Mouse (Mus musculus) erythroid progenitor cell, adult 5-6 weeks (primary cell): ENCODE measurements around the gene Bbc3. TPM values are rescaled to one million over a fixed set of nuclear protein-coding genes. Genes with fewer than 3 reads are reported as not detected.

Experiments used
- total RNA-seq, 2 experiments: library from RNA; stranded (forward) in 1 of 2; stranded (reverse) in 1 of 2; fragments of 150-400 nt in 1 of 2; fragments of 186-747, 209-891 nt in 1 of 2; gene quantifications; 2 replicates each; pipeline versions ENCODE4 v1.2.3 to v1.2.4; 2015 to 2017; ENCODE audit warnings: low replicate concordance in 2 of 2

Bbc3 gene
- total RNA-seq, 2 experiments from 2014 or later = 0.42 to 0.76 TPM

Other genes with a start within 250 kb of the Bbc3 start
- gene Zfp541, start 246.6 kb upstream of the Bbc3 start, total RNA-seq (2015; ENCODE audit: low replicate concordance) = not detected in 2 replicates
- gene Zfp541, start 246.6 kb upstream of the Bbc3 start, total RNA-seq (2017; ENCODE audit: low replicate concordance) = not detected in 2 replicates
- 282 and 315 TPM in 2 replicates for gene Napa, start 209.9 kb upstream of the Bbc3 start, total RNA-seq (2015; ENCODE audit: low replicate concordance)
- gene Napa, start 209.9 kb upstream of the Bbc3 start, total RNA-seq (2017; ENCODE audit: low replicate concordance) = 141 and 162 TPM in 2 replicates
- 2.9 and 8.6 TPM in 2 replicates for gene Kptn, start 188.5 kb upstream of the Bbc3 start, total RNA-seq (2015; ENCODE audit: low replicate concordance)
- 2.2 and 5.2 TPM in 2 replicates for gene Kptn, start 188.5 kb upstream of the Bbc3 start, total RNA-seq (2017; ENCODE audit: low replicate concordance)
- not detected in 2 replicates for gene Slc8a2, start 178.6 kb upstream of the Bbc3 start, total RNA-seq (2015; ENCODE audit: low replicate concordance)
- gene Slc8a2, start 178.6 kb upstream of the Bbc3 start, total RNA-seq (2017; ENCODE audit: low replicate concordance) = 0.26 TPM in 1 of 2 replicates, not detected in the other
- 1.3 TPM in 1 of 2 replicates, not detected in the other for gene Meis3, start 133.3 kb upstream of the Bbc3 start, total RNA-seq (2015; ENCODE audit: low replicate concordance)
- gene Meis3, start 133.3 kb upstream of the Bbc3 start, total RNA-seq (2017; ENCODE audit: low replicate concordance) = not detected in 2 replicates
- 2.5 and 2.9 TPM in 2 replicates for gene Dhx34, start 86.4 kb upstream of the Bbc3 start, total RNA-seq (2015; ENCODE audit: low replicate concordance)
- gene Dhx34, start 86.4 kb upstream of the Bbc3 start, total RNA-seq (2017; ENCODE audit: low replicate concordance) = 0.76 and 4.6 TPM in 2 replicates
- gene C5ar2, start 64.2 kb upstream of the Bbc3 start, total RNA-seq (2015; ENCODE audit: low replicate concordance) = 2.2 and 8.4 TPM in 2 replicates
- 1.8 and 3.3 TPM in 2 replicates for gene C5ar2, start 64.2 kb upstream of the Bbc3 start, total RNA-seq (2017; ENCODE audit: low replicate concordance)
- 5.4 and 8.0 TPM in 2 replicates for gene C5ar1, start 48.9 kb upstream of the Bbc3 start, total RNA-seq (2015; ENCODE audit: low replicate concordance)
- 2.3 and 5.0 TPM in 2 replicates for gene C5ar1, start 48.9 kb upstream of the Bbc3 start, total RNA-seq (2017; ENCODE audit: low replicate concordance)
- gene Inafm1, start 34.8 kb upstream of the Bbc3 start, total RNA-seq (2015; ENCODE audit: low replicate concordance) = 6.8 and 9.6 TPM in 2 replicates
- 16.3 and 19.3 TPM in 2 replicates for gene Inafm1, start 34.8 kb upstream of the Bbc3 start, total RNA-seq (2017; ENCODE audit: low replicate concordance)
- gene Ccdc9, start 21.6 kb upstream of the Bbc3 start, total RNA-seq (2015; ENCODE audit: low replicate concordance) = 15.1 and 25.6 TPM in 2 replicates
- gene Ccdc9, start 21.6 kb upstream of the Bbc3 start, total RNA-seq (2017; ENCODE audit: low replicate concordance) = 27.7 and 39.5 TPM in 2 replicates
- 36.5 and 43.6 TPM in 2 replicates for gene Sae1, start 79.4 kb downstream of the Bbc3 start, total RNA-seq (2015; ENCODE audit: low replicate concordance)
- gene Sae1, start 79.4 kb downstream of the Bbc3 start, total RNA-seq (2017; ENCODE audit: low replicate concordance) = 113 and 196 TPM in 2 replicates
- 43.6 and 44.0 TPM in 2 replicates for gene Zc3h4, start 92.5 kb downstream of the Bbc3 start, total RNA-seq (2015; ENCODE audit: low replicate concordance)
- gene Zc3h4, start 92.5 kb downstream of the Bbc3 start, total RNA-seq (2017; ENCODE audit: low replicate concordance) = 89.2 and 100.0 TPM in 2 replicates
- 6.8 and 8.0 TPM in 2 replicates for gene Tmem160, start 144.4 kb downstream of the Bbc3 start, total RNA-seq (2015; ENCODE audit: low replicate concordance)
- gene Tmem160, start 144.4 kb downstream of the Bbc3 start, total RNA-seq (2017; ENCODE audit: low replicate concordance) = 1.9 and 5.9 TPM in 2 replicates
- not detected in 2 replicates for gene Npas1, start 169.3 kb downstream of the Bbc3 start, total RNA-seq (2015; ENCODE audit: low replicate concordance)
- not detected in 2 replicates for gene Npas1, start 169.3 kb downstream of the Bbc3 start, total RNA-seq (2017; ENCODE audit: low replicate concordance)